Mouse (Mus musculus): ENCODE measurements at regions not wholly inside any gene's neighbourhood (a gene's known extent, or its start where the extent isn't known, plus 50 kb on each side); places are given as distances from the start of the nearest gene placed in this dataset.

GRCm38 (mm10) chr1:77172463-77172862 lies 342.4 kb downstream of the Epha4 start:
- no peaks in the 10 kb centered on the region for H3K4me1 ChIP-seq (ENCODE audit: insufficient read depth)
- no peak overlapping the region for H3K27ac ChIP-seq (ENCODE audit: low read depth, low read length)
- H3K4me2 ChIP-seq (ENCODE audit: low read depth), result no peak overlapping the region
- no peak overlapping the region for H3K9ac ChIP-seq
- H3K27me3 ChIP-seq (ENCODE audit: insufficient read depth, low read length), result no peaks in the 10 kb centered on the region
- H3K9me3 ChIP-seq (ENCODE audit: low read length), result no peaks in the 10 kb centered on the region
- no peak overlapping the region for H3K4me3 ChIP-seq (ENCODE audit: low read depth, low read length)
- WGBS, result 88% methylated on average over 1 of the region's 1 CpGs
- TF ChIP-seq CTCF (IDR thresholded peaks at IDR 0.05; ENCODE audit: low read depth), result no peak
- DNase-seq (no peak), ATAC-seq (no peak)
- no peaks in the 10 kb centered on the region for H3K36me3 ChIP-seq (ENCODE audit: insufficient read depth)

DNA sequence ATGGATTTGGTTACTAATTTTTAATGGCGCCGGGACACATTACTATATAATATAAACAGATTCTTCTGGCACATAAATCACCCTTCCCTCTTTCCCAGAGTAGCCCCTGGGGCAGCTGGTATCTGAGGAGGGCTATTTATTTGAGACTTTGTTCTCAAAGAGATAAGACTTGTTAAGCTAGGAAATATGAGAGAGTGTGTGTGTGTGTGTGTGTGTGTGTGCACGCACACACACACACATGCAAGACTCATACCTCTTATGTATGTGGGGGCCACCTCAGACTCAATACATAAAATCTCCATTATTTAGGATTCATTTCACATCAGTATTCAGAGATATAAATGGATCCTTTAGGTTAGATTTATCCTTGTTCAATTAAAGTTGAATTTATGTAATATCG lies 340.1 kb downstream of the Epha4 start:
- H3K9me3 ChIP-seq (ENCODE audit: low read length), result no peaks in the 10 kb centered on the region
- ATAC-seq, result no peak
- no peak overlapping the region for H3K27ac ChIP-seq (ENCODE audit: low read depth, low read length)
- TF ChIP-seq CTCF (IDR thresholded peaks at IDR 0.05; ENCODE audit: low read depth), result no peak
- no peaks in the 10 kb centered on the region for H3K27me3 ChIP-seq (ENCODE audit: insufficient read depth, low read length)
- 89% methylated on average over 4 of the region's 4 CpGs for WGBS
- H3K4me1 ChIP-seq (ENCODE audit: insufficient read depth), result no peaks in the 10 kb centered on the region
- H3K4me3 ChIP-seq (ENCODE audit: low read depth, low read length), result no peak overlapping the region
- no peak overlapping the region for H3K9ac ChIP-seq
- no peak for DNase-seq
- H3K36me3 ChIP-seq (ENCODE audit: insufficient read depth), result no peaks in the 10 kb centered on the region
- H3K4me2 ChIP-seq (ENCODE audit: low read depth), result no peak overlapping the region

- no peak for TF ChIP-seq CTCF (IDR thresholded peaks at IDR 0.05; ENCODE audit: low read depth)
- H3K4me1 ChIP-seq (ENCODE audit: insufficient read depth), result no peaks in the 10 kb centered on the region
- ATAC-seq (no peak), DNase-seq (no peak)
- H3K27me3 ChIP-seq (ENCODE audit: insufficient read depth, low read length), result no peaks in the 10 kb centered on the region
- H3K4me2 ChIP-seq (ENCODE audit: low read depth), result no peak overlapping the region
- no peak overlapping the region for H3K9ac ChIP-seq
- no peaks in the 10 kb centered on the region for H3K9me3 ChIP-seq (ENCODE audit: low read length)
- WGBS, result 60% methylated on average over 3 of the region's 3 CpGs
- no peak overlapping the region for H3K27ac ChIP-seq (ENCODE audit: low read depth, low read length)
- no peak overlapping the region for H3K4me3 ChIP-seq (ENCODE audit: low read depth, low read length)
- H3K36me3 ChIP-seq (ENCODE audit: insufficient read depth), result no peaks in the 10 kb centered on the region
These were observed 339.7 kb downstream of the Epha4 start for GRCm38 (mm10) chr1:77175214-77175613.

- Histone ChIP-seq H3K36me3 (ENCODE audit: insufficient read depth) (no peaks in the 10 kb centered on the region), H3K4me2 (ENCODE audit: low read depth) (no peak overlapping the region), H3K9ac (no peak overlapping the region), H3K27me3 (ENCODE audit: insufficient read depth, low read length) (no peaks in the 10 kb centered on the region), H3K4me1 (ENCODE audit: insufficient read depth) (no peaks in the 10 kb centered on the region), H3K27ac (ENCODE audit: low read depth, low read length) (no peak overlapping the region), H3K9me3 (ENCODE audit: low read length) (no peaks in the 10 kb centered on the region), H3K4me3 (ENCODE audit: low read depth, low read length) (no peak overlapping the region)
- DNase-seq (no peak), ATAC-seq (no peak)
- 93% methylated on average over 2 of the region's 2 CpGs for WGBS
- no peak for TF ChIP-seq CTCF (IDR thresholded peaks at IDR 0.05; ENCODE audit: low read depth)
These were observed 338.4 kb downstream of the Epha4 start for GRCm38 (mm10) chr1:77176516-77176915.

GRCm38 (mm10) chr1:77183965-77184364 lies 330.9 kb downstream of the Epha4 start:
- H3K36me3 ChIP-seq (ENCODE audit: insufficient read depth), result no peaks in the 10 kb centered on the region
- no peaks in the 10 kb centered on the region for H3K4me1 ChIP-seq (ENCODE audit: insufficient read depth)
- 89% methylated on average over 2 of the region's 2 CpGs for WGBS
- H3K4me2 ChIP-seq (ENCODE audit: low read depth), result no peak overlapping the region
- ATAC-seq, result no peak
- H3K9me3 ChIP-seq (ENCODE audit: low read length), result no peaks in the 10 kb centered on the region
- DNase-seq, result no peak
- peak; percentile 38 for TF ChIP-seq CTCF (IDR thresholded peaks at IDR 0.05; ENCODE audit: low read depth)
- no peak overlapping the region for H3K27ac ChIP-seq (ENCODE audit: low read depth, low read length)
- H3K9ac ChIP-seq, result no peak overlapping the region
- H3K27me3 ChIP-seq (ENCODE audit: insufficient read depth, low read length), result no peaks in the 10 kb centered on the region
- H3K4me3 ChIP-seq (ENCODE audit: low read depth, low read length), result no peak overlapping the region

DNA sequence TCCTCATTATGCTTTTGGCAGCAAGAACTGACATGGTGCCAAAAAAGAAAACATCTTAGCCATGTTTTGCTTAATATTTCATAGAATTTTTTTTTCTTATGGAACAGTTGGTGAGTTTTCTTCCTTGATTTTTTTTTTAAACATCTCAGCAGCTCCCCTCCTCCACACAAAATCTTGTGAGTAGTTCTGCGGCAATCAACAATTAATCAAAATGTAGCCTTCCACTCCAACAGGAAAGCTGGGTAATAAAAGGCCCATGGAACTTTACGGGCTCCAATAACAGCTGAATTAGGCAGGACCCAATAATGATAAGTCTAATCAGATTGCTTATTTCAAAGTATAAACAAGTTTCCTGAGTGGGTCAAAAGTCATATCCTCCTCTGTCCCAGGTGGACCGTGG lies 324.7 kb downstream of the Epha4 start:
- no peak for TF ChIP-seq CTCF (IDR thresholded peaks at IDR 0.05; ENCODE audit: low read depth)
- Histone ChIP-seq H3K9ac (no peak overlapping the region), H3K4me3 (ENCODE audit: low read depth, low read length) (no peak overlapping the region), H3K4me2 (ENCODE audit: low read depth) (no peak overlapping the region), H3K4me1 (ENCODE audit: insufficient read depth) (0 out of 2 replicates have a peak, but pooled peaks cover 5% of the 10 kb centered on the region), H3K36me3 (ENCODE audit: insufficient read depth) (no peaks in the 10 kb centered on the region), H3K27me3 (ENCODE audit: insufficient read depth, low read length) (no peaks in the 10 kb centered on the region), H3K9me3 (ENCODE audit: low read length) (no peaks in the 10 kb centered on the region), H3K27ac (ENCODE audit: low read depth, low read length) (no peak overlapping the region)
- ATAC-seq (no peak), DNase-seq (no peak)
- 61% methylated on average over 3 of the region's 3 CpGs for WGBS

DNA sequence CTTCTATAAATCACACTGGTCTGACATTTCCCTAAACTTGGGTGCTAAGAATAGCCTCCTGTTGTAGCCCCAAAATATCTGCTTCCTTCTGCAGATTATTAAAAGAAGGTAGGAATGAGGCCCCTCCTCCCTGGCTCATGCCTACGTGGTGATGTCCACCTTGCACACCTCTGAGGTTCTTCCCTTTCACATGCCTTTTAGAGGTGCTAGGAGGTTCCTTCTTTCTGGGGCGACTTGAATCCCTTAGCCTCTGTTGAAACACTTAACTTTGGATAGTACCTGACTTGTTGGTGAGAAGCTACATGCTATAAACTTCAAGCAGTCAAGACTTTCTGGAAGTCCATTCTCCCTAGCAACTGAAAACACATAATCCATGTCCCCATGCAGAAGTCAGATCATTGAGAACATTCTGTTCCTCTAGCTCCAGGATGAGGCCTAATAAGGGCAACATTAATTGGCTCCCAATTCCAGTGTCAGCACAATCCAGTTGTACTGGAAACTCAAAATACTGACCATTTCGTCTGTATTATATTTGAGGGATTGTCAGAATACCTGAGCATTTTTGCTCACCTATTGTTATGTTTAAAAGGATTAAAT lies 313.5 kb downstream of the Epha4 start:
- no peak overlapping the region for H3K27ac ChIP-seq (ENCODE audit: low read depth, low read length)
- no peaks in the 10 kb centered on the region for H3K27me3 ChIP-seq (ENCODE audit: insufficient read depth, low read length)
- no peak for TF ChIP-seq CTCF (IDR thresholded peaks at IDR 0.05; ENCODE audit: low read depth)
- no peak for DNase-seq
- H3K4me3 ChIP-seq (ENCODE audit: low read depth, low read length), result no peak overlapping the region
- no peak overlapping the region for H3K4me2 ChIP-seq (ENCODE audit: low read depth)
- WGBS, result 76% methylated on average over 3 of the region's 3 CpGs
- H3K9me3 ChIP-seq (ENCODE audit: low read length), result no peaks in the 10 kb centered on the region
- H3K4me1 ChIP-seq (ENCODE audit: insufficient read depth), result no peaks in the 10 kb centered on the region
- no peak for ATAC-seq
- H3K9ac ChIP-seq, result no peak overlapping the region
- H3K36me3 ChIP-seq (ENCODE audit: insufficient read depth), result no peaks in the 10 kb centered on the region

Data from forebrain, postnatal 0 days (tissue).